Mouse (Mus musculus) stomach, postnatal 0 days (tissue): Measurements from ENCODE around the gene Gm10309. TPM values are rescaled to one million over a fixed set of nuclear protein-coding genes. Genes with fewer than 3 reads are reported as not detected.

Experiments used
- ATAC-seq: fragments of 200-750 bp; cut with Nextera tagmentation; 2 replicates; pipeline ENCODE4 v1.8.0; 2017; ENCODE audit not compliant: low FRiP score, low TSS enrichment
- DNase-seq: peaks from one replicate; pipeline ENCODE4 v3.0.0-alpha.2; 2016; ENCODE audit warnings: low spot score
- H3K27ac ChIP-seq: fragments of 300-500 bp; sonication (generic); replicated peaks from 2 replicates; pipeline ENCODE4 v1.5.1; 2014; ENCODE audit warnings: mild to moderate bottlenecking, control low read depth
- H3K27me3 ChIP-seq: fragments of 300-500 bp; sonication (generic); 2 replicates; pipeline ENCODE4 v1.6.1; 2014; ENCODE audit warnings: low read length; ENCODE audit not compliant: control insufficient read depth, insufficient read depth
- H3K36me3 ChIP-seq: fragments of 300-500 bp; sonication (generic); 2 replicates; pipeline ENCODE4 v1.6.1; 2014; ENCODE audit warnings: low read length, mixed read lengths; ENCODE audit not compliant: control insufficient read depth, insufficient read depth
- H3K4me1 ChIP-seq: fragments of 300-500 bp; sonication (generic); replicated peaks from 2 replicates; pipeline ENCODE4 v1.6.1; 2014; ENCODE audit warnings: antibody characterized with exemption; ENCODE audit not compliant: control insufficient read depth, insufficient read depth
- H3K4me2 ChIP-seq: fragments of 300-500 bp; sonication (generic); replicated peaks from 2 replicates; pipeline ENCODE4 v1.6.1; 2014; ENCODE audit warnings: low read depth, mild to moderate bottlenecking, control low read depth, moderate library complexity
- H3K4me3 ChIP-seq: fragments of 300-500 bp; sonication (generic); 2 replicates; pipeline ENCODE4 v1.5.1; 2014; ENCODE audit warnings: low read depth, low read length, control low read depth
- H3K9ac ChIP-seq: fragments of 300-500 bp; sonication (generic); 2 replicates; pipeline ENCODE4 v1.6.1; 2014; ENCODE audit warnings: mild to moderate bottlenecking, low read length, control low read depth, mixed read lengths
- H3K9me3 ChIP-seq: fragments of 300-500 bp; sonication (generic); 2 replicates; pipeline ENCODE4 v1.6.1; 2016; ENCODE audit warnings: low read length; ENCODE audit not compliant: control insufficient read depth
- CTCF ChIP-seq: IDR thresholded peaks from 2 replicates; pipeline ENCODE4 v1.5.1; 2016; ENCODE audit warnings: antibody characterized with exemption, low read depth, mild to moderate bottlenecking, moderate library complexity
- EP300 ChIP-seq: optimal IDR thresholded peaks from 2 replicates; pipeline ENCODE3; 2016; ENCODE audit warnings: antibody characterized with exemption
- WGBS: fragments of 180-500 bp; shearing (Covaris S2); extraction: QIAGEN DNeasy Blood & Tissue Kit; methylation state at CpG from one replicate; pipeline ENCODE4 v1.1.7; 2014; 5-methylcytosine and 5-hydroxymethylcytosine counted together
- polyA plus RNA-seq: library from polyadenylated mRNA; unstranded; fragments of >200 nt; fragmentation: Nextera tagmentation; extraction: Ambion mirVana; gene quantifications from 2 replicates; pipeline ENCODE4 v1.2.1, GENCODE M21; 2015

Gene Gm10309
- polyA plus RNA-seq, 1 experiment from 2014 or later = 0.08 TPM

GRCm38 (mm10) chr17:86508212-86508490, 3.1 kb upstream of the Gm10309 start:
- 90% methylated on average over 3 of the region's 3 CpGs for WGBS
- no peak for DNase-seq

GRCm38 (mm10) chr17:86507342-86508211, 2.5 kb upstream of the Gm10309 start:
- Histone ChIP-seq H3K9ac (no peak overlapping the region), H3K27me3 (no peaks in the 10 kb centered on the region), H3K4me2 (no peak overlapping the region), H3K4me1 (0 out of 2 replicates have a peak, but pooled peaks cover 2% of the 10 kb centered on the region), H3K9me3 (no peaks in the 10 kb centered on the region), H3K27ac (peak overlapping the region; percentile 41; the same call in 1 of the 2 replicates), H3K4me3 (no peak overlapping the region), H3K36me3 (no peaks in the 10 kb centered on the region)
- DNase-seq (no peak), ATAC-seq (peak; percentile 29; the same call in 1 of the 2 replicates)
- TF ChIP-seq CTCF (no peak), EP300 (no peak)
- 58% methylated on average over 19 of the region's 19 CpGs for WGBS

More at GRCm38 (mm10) chr17:86508212-86508490, 3.1 kb upstream of the Gm10309 start:
- H3K36me3 ChIP-seq = no peaks in the 10 kb centered on the region
- H3K4me1 ChIP-seq = 0 out of 2 replicates have a peak, but pooled peaks cover 2% of the 10 kb centered on the region
- H3K9ac ChIP-seq = no peak overlapping the region
- no peak overlapping the region for H3K4me2 ChIP-seq
- no peak for TF ChIP-seq CTCF
- no peak for TF ChIP-seq EP300
- no peak for ATAC-seq
- no peaks in the 10 kb centered on the region for H3K9me3 ChIP-seq
- H3K4me3 ChIP-seq = no peak overlapping the region
- H3K27me3 ChIP-seq = no peaks in the 10 kb centered on the region
- no peak overlapping the region for H3K27ac ChIP-seq

- DNase-seq = no peak
- no peak overlapping the region for H3K9ac ChIP-seq
Observed at GRCm38 (mm10) chr17:86506881-86507280, 1.8 kb upstream of the Gm10309 start.

GRCm38 (mm10) chr17:86503208-86503897, 1.7 kb downstream of the Gm10309 start:
- Histone ChIP-seq H3K9ac (no peak overlapping the region), H3K27ac (no peak overlapping the region), H3K36me3 (no peaks in the 10 kb centered on the region), H3K4me2 (no peak overlapping the region), H3K27me3 (no peaks in the 10 kb centered on the region), H3K9me3 (no peaks in the 10 kb centered on the region), H3K4me1 (0 out of 2 replicates have a peak, but pooled peaks cover 2% of the 10 kb centered on the region), H3K4me3 (no peak overlapping the region)
- no peak for ATAC-seq
- WGBS = 91% methylated on average over 9 of the region's 9 CpGs
- no peak for DNase-seq
- TF ChIP-seq CTCF = no peak
- TF ChIP-seq EP300 = no peak

More at GRCm38 (mm10) chr17:86506881-86507280, 1.8 kb upstream of the Gm10309 start:
- H3K4me1 ChIP-seq = 0 out of 2 replicates have a peak, but pooled peaks cover 2% of the 10 kb centered on the region
- TF ChIP-seq EP300 (no peak), CTCF (no peak)
- H3K27me3 ChIP-seq = no peaks in the 10 kb centered on the region
- 0 out of 2 replicates have a peak overlapping the region, but pooled peaks have one; percentile 17 for H3K4me2 ChIP-seq
- ATAC-seq = no peak
- WGBS = 25% methylated on average over 5 of the region's 5 CpGs
- H3K9me3 ChIP-seq = no peaks in the 10 kb centered on the region
- no peak overlapping the region for H3K4me3 ChIP-seq
- no peaks in the 10 kb centered on the region for H3K36me3 ChIP-seq
- H3K27ac ChIP-seq = peak overlapping the region; percentile 61; the same call in 1 of the 2 replicates

- Histone ChIP-seq H3K9me3 (no peaks in the 10 kb centered on the region), H3K4me3 (no peak overlapping the region), H3K9ac (no peak overlapping the region), H3K36me3 (no peaks in the 10 kb centered on the region), H3K4me1 (no peaks in the 10 kb centered on the region), H3K4me2 (no peak overlapping the region), H3K27ac (no peak overlapping the region), H3K27me3 (no peaks in the 10 kb centered on the region)
- TF ChIP-seq CTCF (no peak), EP300 (no peak)
- WGBS = 85% methylated on average over 4 of the region's 4 CpGs
- DNase-seq = no peak
- no peak for ATAC-seq
Observed at GRCm38 (mm10) chr17:86501393-86501792, 3.6 kb downstream of the Gm10309 start.
